12 mouse cellular contexts compared by ENCODE assay signal in the genomic region with DNA sequence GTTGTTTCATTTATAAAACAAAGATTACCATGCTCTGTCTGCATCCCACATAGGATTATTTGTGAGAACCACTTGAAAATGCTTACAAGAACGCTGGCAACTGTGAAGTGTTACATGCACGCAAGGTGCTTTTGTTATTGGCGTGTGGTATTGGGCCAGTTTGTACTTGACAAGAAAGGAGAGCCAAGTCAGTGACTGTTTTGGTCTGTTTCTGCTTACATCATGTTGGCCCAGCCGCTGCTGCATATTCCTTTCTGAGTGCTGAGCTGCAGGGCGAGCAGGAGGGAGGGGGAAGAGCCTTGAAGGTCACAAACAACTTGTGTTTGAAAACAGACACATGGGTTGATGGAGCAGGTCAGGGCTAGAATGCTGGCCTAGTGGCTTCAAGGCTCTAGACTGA.
A peak's percentile ranks its signal among the peaks of the same experiment; 100 is the strongest.
DNase-seq lines count a peak whose midpoint lies in the region; ATAC-seq and TF ChIP-seq lines count a peak whose summit lies in the region.
"Had no signal": no experiment of that assay in that cellular context is flagged by ENCODE, and none has a peak within 500 bp of the region (broad histone marks: within the 10 kb centered on the region; RNA-seq: fewer than 3 reads in every experiment).

No protein-coding gene starts in this region.

- H3K9me3 ChIP-seq in heart, embryonic 12.5 days (replicated peaks) = no peaks in the 10 kb centered on the region
- no peaks in the 10 kb centered on the region for H3K9me3 ChIP-seq in intestine, postnatal 0 days (ENCODE audit: control insufficient read depth)
- H3K9me3 ChIP-seq: forebrain, embryonic 10.5 days; neural tube, embryonic 13.5 days had no signal

- peaks cover 9% of the 10 kb centered on the region for H3K4me1 ChIP-seq in heart, adult 2 months (ENCODE audit: control insufficient read depth, insufficient read depth, low read length)
- peaks cover 21% of the 10 kb centered on the region for H3K4me1 ChIP-seq in heart, embryonic 12.5 days (replicated peaks)
- no peaks in the 10 kb centered on the region; the same call in 1 of the 2 replicates for H3K4me1 ChIP-seq in intestine, postnatal 0 days (replicated peaks; ENCODE audit: control insufficient read depth, insufficient read depth, low read length)
- H3K4me1 ChIP-seq: neural tube, embryonic 13.5 days had no signal

- no peak for TF ChIP-seq POLR2A in heart, adult 2 months (IDR thresholded peaks at IDR 0.05; ENCODE audit: insufficient read depth, low read depth, low read length)

- no peaks in the 10 kb centered on the region for H3K27me3 ChIP-seq in heart, adult 2 months (ENCODE audit: control insufficient read depth, insufficient read depth, low read length)
- H3K27me3 ChIP-seq in heart, embryonic 12.5 days (replicated peaks) = no peaks in the 10 kb centered on the region
- no peaks in the 10 kb centered on the region for H3K27me3 ChIP-seq in intestine, postnatal 0 days (replicated peaks; ENCODE audit: control insufficient read depth, insufficient read depth, low read length)
- H3K27me3 ChIP-seq: CH12.LX; neural tube, embryonic 13.5 days had no signal

- intact Hi-C loops in heart, adult 2 months (cut with DNase I) = loop anchor here (5.0 kb wide), 1 partner anchor 34 kb away; no protein-coding TSS in a partner anchor

- no peak overlapping the region for H3K4me2 ChIP-seq in heart, embryonic 12.5 days
- no peak overlapping the region for H3K4me2 ChIP-seq in intestine, postnatal 0 days (replicated peaks; ENCODE audit: low read depth)
- H3K4me2 ChIP-seq: neural tube, embryonic 13.5 days had no signal

- TF ChIP-seq CTCF in heart, adult 2 months (IDR thresholded peaks at IDR 0.05) = no peak
- TF ChIP-seq CTCF in intestine, postnatal 0 days (IDR thresholded peaks at IDR 0.05; ENCODE audit: low read depth) = no peak

- TF ChIP-seq EP300 in heart, adult 2 months (IDR thresholded peaks at IDR 0.05; ENCODE audit: insufficient read depth, low read depth, low read length) = 0 out of 2 replicates have a peak, but pooled peaks have one; percentile 29

- peak overlapping the region; percentile 33; the same call in 1 of the 2 replicates for H3K27ac ChIP-seq in heart, adult 2 months
- H3K27ac ChIP-seq in heart, embryonic 12.5 days (ENCODE audit: poor library complexity, severe bottlenecking) = no peak overlapping the region
- H3K27ac ChIP-seq in intestine, postnatal 0 days (ENCODE audit: low read depth, low read length) = no peak overlapping the region
- H3K27ac ChIP-seq: forebrain, embryonic 10.5 days; neural tube, embryonic 13.5 days had no signal

- H3K79me2 ChIP-seq in heart, adult 2 months (replicated peaks; ENCODE audit: control insufficient read depth, insufficient read depth, low read length) = no peaks in the 10 kb centered on the region

- WGBS in heart, adult 2 months = 56% methylated on average over 5 of the region's 5 CpGs
- WGBS in heart, embryonic 12.5 days = 76% methylated on average over 5 of the region's 5 CpGs
- WGBS in intestine, postnatal 0 days = 49% methylated on average over 5 of the region's 5 CpGs

- ATAC-seq in heart, embryonic 12.5 days (ENCODE audit: insufficient number of reproducible peaks, low FRiP score) = no peak
- no peak for ATAC-seq in intestine, postnatal 0 days

- no peak overlapping the region for H3K9ac ChIP-seq in heart, adult 2 months (ENCODE audit: low read depth, low read length)
- no peak overlapping the region for H3K9ac ChIP-seq in heart, embryonic 12.5 days
- H3K9ac ChIP-seq in intestine, postnatal 0 days (ENCODE audit: low read depth, low read length) = no peak overlapping the region
- H3K9ac ChIP-seq: neural tube, embryonic 13.5 days had no signal

- H3K36me3 ChIP-seq in heart, adult 2 months (ENCODE audit: control insufficient read depth, insufficient read depth, low read length) = no peaks in the 10 kb centered on the region
- H3K36me3 ChIP-seq in heart, embryonic 12.5 days = no peaks in the 10 kb centered on the region
- H3K36me3 ChIP-seq in intestine, postnatal 0 days (ENCODE audit: control insufficient read depth, insufficient read depth) = no peaks in the 10 kb centered on the region
- H3K36me3 ChIP-seq: forebrain, embryonic 10.5 days; neural tube, embryonic 13.5 days had no signal

- peak; percentile 48 to 61 for DNase-seq in heart, adult 2 months
- peak; percentile 14 to 16 for DNase-seq in right cerebral cortex, postnatal 36 days (ENCODE audit: low spot score in 2 of 2)
- no peak for DNase-seq in right cerebral cortex, postnatal 10 days (ENCODE audit: low spot score in 2 of 2)
- DNase-seq in heart, postnatal 4 days = peak; percentile 44
- DNase-seq in spleen, adult 12 weeks (ENCODE audit: low spot score) = no peak
- no peak for DNase-seq in spleen, postnatal 14 days (ENCODE audit: low spot score in 2 of 2)
- DNase-seq: cerebellum, adult 9-10 months had no signal

- H3K4me3 ChIP-seq in heart, adult 2 months = no peak overlapping the region
- H3K4me3 ChIP-seq in heart, embryonic 12.5 days = no peak overlapping the region
- no peak overlapping the region for H3K4me3 ChIP-seq in intestine, postnatal 0 days (ENCODE audit: low read depth, low read length)
- H3K4me3 ChIP-seq: forebrain, embryonic 10.5 days; neural tube, embryonic 13.5 days had no signal

Comparison
In these comparisons a context has a peak if more than half of its experiments do, and no peak if none do; other contexts are left out.
1. DNase-seq: peak in heart, adult 2 months (2 of 2), right cerebral cortex, postnatal 36 days (2 of 2) and heart, postnatal 4 days (single experiment); none in right cerebral cortex, postnatal 10 days (0 of 2), spleen, adult 12 weeks (single experiment) and spleen, postnatal 14 days (0 of 2).